Mouse (Mus musculus) right cerebral cortex, adult 2 months (tissue): ENCODE measurements around the gene Gm17018.
A peak's percentile ranks its signal among the peaks of the same experiment; 100 is the strongest.
"Not testable (repeated sequence)": the region's sequence is repeated elsewhere in the genome, so short reads cannot be mapped to it uniquely, and the experiment has no call there.

Experiments used
- DNase-seq, 2 experiments: peaks; one replicate each; pipeline ENCODE4 v3.0.0; 2021 to 2022; ENCODE audit warnings: low spot score in 2 of 2

Gm17018 gene

DNA sequence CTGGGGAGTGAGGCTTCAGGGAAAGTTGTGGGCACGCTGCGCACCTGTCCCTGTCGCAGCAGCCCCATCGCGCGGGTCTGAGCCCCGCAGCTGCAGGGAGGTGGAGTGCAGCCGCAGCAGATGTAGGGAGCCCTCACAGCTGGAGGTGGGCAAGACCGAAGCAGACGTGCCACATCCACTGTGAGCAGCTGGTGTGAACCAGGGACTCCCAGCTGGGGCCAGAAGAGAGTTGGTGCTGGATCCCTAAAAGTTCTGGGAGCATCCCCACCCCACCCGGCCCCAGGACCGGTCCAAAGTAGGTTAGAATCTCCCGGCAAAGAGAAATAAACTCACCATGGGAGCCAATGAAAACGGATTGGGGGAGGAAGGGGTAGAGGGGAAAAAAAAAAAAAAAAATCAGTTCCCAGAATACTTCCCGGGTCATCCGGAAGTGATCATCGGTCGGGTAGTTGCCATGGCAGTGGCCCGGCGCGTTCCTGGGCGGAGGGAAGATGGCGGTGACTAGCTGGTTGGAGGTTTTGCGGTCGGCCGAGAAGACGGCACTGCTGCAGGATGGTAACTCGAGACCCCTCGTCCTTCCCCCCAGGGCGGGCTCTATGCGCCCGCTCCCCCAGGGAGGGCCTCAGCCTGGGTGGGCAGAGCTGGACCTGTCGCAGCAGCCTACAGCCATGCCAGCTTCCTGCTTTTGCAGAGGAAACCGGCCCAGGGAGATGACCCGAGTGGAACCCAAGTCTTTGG lies at the start of gene Gm17018, which contains the start of gene Poll:
Gene Gm17018, plus strand, starts transcription at position 463 of the 738 bp plus-strand sequence.
Gene Poll, minus strand, starts transcription at position 379 of the 738 bp plus-strand sequence.
- DNase-seq = peak; percentile 87 to 91

DNA sequence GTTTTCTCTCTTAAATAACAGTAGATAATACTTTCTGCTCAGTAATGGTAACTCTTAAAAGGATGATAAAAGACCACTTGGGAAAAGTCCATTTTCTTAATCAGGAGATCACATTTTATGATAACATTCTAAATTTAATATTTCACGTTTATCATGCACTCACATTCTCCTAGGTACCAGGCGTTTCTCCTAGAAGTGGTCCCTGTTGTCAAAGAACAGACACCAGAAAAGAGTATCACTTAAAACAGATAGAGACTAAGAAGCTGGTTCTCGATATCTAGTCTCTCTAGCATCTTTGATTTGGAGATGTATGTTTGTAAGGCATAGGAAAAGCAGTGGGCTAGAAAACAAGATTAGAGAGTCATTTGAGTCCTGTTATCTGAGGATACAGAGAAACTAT lies 49.7 kb upstream of the Gm17018 start:
- DNase-seq = no peak

DNA sequence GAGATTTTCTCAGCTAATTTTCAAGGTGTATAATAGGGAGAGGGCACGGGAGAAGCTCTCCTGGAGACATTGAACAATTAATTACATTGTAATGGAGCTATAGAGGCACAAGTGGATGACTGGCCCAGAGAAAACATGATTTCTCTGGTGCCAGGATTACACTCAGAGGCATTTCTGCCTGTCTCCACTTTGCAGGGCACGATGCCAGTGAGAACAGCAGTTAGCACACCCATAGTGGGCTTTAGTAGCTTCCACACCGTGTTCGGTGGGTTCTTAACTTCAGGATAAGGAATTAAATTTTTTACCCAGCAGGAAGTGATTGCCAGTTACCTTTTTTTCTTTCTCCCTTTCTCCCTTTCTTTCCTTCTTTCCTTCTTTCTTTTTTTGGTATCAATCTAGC lies 49.0 kb upstream of the Gm17018 start:
- no peak for DNase-seq

DNA sequence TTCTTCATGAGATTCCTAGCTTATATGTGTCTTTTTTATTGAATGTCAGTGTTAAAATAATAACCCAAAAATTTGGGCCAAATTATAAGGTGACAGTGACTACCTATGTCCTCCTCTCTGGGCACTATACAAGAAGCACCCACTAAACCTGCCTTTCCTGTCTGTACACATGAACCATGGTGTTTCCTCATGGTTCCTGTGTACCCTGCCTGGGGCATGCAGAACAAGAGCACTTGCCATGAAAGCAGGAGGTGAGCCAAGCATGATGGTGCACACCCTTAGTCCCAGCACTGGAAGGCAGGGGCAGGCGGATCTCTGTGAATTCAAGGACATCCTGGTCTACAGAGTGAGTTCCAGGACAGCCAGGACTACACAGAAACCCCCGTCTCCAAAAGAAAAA lies 45.1 kb upstream of the Gm17018 start:
- DNase-seq = no peak

DNA sequence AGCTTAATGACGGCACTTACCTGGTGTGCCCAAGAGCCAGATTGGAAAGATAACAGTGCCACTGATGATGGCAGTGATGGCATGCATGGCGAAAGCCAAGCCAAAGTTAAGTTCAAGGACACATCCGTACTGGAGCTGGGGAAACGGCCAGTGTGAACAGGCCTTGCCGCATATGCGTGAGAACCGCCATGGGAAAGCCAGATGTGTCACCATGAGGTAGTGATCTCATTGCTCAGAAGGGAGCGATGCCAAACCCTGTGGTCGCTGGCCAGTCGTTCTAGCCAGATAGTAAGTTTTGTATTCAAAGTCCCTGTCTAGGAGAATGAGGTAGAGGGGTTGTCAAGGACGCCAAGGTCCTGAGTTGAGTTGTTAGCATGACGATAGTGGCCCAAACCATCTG lies 44.2 kb upstream of the Gm17018 start:
- no peak for DNase-seq

DNA sequence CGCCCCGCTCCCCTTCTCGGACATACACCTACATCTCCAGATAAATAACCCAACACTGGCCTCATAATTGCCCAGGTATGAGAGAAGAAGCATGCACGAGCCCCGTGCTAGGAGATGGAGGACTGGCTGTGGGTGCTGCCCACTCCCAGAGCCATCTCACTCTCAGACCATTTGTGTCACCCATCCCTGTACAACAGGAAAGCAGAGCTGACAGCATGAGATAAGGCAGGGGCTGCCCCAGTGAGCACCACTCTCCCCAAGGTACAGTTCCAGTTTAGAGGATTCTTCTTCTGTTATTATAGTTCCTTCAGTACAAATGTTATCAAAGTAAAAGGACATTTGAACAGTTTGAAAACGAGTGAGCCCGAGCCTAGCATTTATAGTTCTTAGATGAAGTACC lies 33.0 kb upstream of the Gm17018 start:
- DNase-seq = no peak

DNA sequence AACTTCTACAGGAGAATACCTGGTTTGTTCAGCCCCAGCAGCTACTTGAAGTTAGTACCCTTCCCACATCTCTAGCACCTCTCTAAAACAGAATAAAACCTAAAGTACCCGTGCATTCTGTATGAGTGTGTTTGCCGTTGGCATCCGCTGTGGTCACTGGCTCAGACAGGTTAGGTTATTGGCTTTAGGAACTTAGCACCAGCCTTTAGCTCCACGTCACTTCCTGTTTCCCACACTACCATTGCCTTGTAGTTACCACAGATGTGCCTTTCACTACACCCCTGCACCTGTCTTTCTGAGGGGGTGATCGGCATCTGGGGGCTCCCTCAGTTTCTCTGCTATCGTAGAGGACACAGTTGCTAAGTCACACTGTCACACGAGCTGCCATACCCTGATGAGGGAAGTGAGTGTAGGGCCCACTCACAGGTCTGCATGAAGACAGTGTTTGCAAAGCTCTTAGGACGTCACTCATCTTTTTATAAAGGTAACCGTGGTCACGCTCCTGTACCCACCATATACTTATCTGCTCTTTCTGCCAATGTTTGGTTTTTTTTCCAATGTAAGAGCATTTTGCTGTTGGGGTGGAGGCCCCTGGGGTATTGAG lies 32.4 kb upstream of the Gm17018 start:
- DNase-seq = no peak

DNA sequence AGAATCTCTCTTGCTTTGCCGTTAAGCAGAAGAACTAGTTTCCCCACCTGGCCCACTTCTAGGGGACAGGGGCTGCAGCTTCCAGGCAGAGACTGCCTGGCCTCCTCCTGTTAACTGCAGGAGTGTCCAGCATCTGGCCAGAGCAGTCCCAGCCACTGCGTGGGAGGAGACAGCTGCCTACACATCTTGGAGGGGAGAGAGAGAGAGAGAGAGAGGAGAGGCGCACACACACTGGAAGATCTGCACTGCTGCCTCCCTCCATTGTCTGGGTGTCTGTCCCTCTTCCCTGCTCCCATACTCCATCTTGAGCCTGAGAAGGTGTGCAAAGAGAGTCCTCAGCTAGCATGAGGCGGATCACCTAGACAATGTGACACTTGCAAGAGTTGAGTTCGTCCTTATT lies 31.1 kb upstream of the Gm17018 start:
- DNase-seq = no peak

DNA sequence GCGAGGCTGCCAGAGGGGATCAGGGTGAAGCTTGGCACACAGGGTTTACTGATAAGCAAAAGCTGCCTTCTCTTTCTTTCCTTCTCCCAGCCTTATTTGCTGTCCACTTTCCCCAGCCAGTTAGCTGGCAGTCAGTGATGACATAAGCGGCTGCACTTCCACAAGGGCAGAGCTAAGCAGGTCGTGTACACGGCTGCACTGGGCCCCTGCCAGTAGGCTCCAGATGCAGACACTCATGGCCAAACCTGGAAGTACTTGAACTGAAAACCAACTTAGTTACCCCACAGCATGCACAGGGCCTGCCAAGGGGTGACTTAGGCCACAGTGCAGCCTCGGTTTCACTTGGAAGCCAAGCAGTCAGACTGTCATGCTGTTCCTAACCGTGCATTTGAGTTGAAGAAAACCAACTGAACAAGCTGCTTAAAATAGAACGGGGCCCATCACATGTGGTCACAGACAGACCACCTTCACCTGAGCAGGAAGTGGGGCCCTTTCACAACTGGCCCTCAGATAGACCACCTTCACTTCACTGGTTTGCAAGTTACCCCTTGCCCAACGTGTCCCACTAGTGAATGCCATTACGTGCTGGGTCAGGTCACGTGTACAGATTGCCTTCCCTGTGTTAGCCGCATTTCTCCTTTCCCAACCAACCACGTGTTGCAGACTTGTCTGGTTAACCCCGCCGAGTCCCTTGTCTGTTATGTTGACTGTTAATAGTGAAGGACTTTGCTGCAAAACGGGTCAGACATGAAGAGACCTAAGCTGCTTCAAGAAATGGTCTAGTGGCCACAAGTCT lies 30.0 kb upstream of the Gm17018 start:
- no peak for DNase-seq

DNA sequence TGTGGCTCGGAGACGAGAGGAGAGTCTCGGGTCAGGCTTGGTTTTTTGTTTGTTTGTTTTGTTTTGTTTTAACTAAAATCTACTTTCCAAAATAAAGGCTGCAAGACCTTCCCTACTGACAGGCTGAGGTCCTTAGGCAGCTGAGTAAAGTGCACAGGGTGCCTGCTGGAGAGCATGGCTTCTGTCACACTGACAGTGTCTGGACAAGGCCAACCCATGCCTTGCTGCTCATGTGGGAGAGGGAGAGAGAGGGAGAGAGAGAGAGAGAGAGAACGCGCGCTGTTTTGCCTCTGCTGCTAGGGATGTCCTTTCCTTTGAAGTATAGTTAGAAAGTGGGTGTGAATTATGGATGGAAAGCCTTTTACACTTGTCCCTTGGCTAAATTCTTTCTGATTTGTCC lies 28.9 kb upstream of the Gm17018 start:
- no peak for DNase-seq

DNA sequence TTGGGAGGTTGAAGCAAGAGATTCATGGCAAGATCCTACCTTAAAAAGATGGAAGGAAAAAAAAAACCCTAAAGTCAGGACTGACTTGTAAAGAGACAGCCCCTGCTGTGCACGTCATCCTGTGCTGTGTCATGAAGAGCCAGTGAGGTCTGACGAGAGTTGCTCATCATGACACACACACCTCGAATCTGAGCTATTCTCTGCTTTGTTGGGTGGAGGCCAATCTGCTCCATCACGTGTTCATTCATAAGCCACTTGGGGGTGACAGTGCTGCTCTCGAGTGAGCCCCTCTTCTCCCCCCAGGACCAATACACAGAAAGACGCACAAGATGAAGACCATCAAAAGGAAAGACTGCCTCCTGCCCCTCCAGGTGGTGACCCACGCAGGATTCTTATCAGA lies 26.8 kb upstream of the Gm17018 start:
- no peak for DNase-seq

DNA sequence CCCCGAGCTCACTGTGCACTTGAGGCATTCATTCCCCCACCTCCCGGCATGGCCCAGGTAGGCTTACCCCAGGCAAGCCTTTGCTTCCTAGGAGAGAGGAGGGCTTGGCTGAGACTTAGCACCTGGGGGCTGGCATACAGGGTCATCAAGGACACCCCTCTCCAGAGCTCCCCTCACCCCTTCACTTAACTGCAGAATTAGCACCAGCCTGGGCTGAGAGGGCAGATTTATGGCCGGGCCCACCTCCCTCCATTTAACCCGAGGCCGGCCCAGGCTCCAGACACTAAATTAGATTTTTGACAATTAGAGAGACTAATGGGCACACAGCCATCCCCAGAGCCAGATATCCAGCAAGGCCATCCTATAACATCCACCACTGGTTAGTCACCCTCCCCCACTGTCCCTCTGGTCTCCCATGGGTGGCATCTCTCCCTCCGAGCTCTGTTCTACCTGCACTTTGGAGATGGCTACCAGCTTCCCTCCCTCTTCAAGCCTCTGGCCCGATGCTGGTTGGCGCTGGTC lies 25.1 kb upstream of the Gm17018 start:
- no peak for DNase-seq

DNA sequence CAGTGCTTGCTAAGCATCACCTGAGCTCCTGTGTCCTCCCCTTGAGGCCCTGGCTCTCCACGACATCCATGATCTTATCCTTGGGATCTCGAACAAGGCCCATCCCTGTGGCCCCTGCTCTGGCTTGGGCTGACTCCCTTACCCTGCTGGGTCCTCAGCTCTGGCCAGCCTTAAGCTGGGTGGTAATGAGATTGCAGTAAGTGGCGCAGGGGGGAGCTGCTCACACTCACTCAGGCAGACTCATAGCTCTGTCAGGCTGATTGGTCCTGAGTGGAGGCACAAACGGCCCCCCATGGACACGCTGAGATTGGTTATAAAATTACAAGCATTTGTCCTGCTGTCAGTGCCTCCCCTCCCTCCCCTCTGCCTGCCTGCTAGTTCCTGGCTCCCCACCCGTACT lies 24.5 kb upstream of the Gm17018 start:
- DNase-seq = no peak

DNA sequence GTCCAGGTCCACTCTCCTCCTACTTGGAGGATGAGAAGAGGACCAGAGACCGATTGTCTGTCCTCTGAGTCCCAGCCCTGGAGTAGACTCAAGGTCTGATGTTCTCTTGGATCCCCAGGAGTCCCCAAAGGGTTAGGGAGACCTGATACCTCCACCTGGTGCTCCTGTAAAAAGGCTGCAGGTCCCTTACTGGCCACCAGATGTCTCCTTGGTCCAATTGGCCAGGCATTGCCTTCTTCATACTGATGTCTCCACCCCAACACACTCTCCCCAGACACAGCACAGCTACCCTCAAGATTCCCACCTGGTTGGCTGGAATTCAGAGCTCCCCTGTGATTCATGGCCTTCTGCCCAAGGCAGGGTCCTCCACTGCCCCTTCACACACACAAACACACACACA lies 22.9 kb upstream of the Gm17018 start:
- peak; percentile 53 to 60 for DNase-seq

DNA sequence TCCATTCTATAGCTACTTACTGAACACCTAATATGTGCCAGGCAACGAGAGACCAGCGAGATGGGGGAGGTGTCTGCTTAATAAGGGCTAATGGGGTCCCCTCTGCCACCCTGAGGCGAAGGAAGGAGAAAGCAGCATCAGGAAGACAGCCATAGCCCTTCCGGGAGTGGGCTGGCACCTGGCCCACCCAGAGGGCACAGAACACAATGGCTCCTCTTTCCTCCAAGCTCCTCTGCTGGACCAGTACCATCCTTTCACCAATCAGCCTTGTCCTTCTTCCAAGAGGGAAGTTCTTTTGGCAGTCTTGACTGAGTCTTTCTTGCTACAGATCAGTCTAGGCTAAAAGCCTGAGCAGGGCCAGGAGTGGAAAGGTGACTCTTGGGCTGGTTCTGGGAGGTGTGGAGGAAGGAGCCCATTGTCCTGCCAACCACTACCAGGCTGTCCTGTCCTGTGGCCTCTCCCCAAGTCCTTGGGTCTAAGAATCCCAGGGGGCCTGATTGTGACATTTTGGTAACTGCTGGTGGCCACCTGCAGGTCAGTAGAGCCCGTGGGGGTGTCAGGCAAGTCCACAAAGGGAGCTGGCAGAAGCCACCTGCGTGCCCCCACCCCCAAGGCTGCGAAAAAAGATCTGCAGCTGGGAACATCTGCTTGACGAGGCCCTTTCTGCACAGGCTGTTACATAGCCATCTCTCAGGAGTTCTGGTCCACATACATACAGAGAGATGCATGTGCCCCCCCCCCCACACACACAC lies 19.6 kb upstream of the Gm17018 start:
- no peak for DNase-seq

DNA sequence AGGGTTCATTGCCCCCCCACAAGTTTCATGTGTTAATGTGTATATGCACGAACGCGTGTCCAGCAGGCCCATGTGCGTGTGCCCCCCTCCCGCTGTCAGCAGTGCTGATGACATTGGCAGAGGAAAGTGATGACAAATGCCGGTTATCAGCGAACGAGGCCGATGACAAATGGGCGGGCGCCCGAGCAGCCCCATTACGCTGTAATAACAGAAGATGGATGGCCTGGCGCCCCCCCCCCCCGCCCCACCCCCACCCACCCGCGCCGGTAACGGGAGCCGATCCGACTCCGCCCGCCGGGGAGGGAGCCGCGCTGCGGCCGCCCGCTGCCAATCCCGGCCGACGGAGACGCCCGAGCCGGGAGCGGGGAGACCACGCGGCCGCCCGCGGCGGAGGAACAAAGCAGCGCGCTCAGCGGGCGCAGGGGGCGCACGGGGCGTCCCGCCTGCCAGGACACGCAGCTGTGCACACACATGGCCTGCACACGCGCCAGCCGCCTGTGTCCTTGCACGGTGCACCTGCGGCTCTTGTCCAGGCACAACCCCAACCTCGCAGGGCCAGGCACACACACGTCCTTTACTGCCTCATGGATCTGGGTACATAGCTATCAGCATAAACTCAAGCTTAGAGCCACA lies 18.9 kb upstream of the Gm17018 start:
- DNase-seq = peak in 1 of 2 experiments; percentile 49

DNA sequence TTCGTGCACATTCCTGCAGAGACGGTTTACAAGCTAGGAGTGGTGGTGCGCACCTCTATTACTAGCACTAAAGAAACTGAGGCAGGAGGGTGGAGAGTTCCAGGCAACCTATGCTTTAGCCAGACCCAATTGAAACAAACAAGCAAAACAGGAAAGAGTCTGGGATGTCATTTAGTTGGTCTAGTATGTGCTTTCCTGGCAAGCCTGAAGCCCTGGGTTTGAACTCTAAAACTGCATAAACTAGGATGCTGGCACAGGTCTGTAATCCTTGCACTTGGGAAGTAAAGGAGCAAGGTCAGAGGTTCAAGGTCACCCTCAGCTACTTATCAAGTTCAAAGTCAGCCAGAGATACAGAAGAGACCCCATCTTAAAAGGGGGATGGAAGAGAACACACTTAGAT lies 18.4 kb upstream of the Gm17018 start:
- no peak for DNase-seq

DNA sequence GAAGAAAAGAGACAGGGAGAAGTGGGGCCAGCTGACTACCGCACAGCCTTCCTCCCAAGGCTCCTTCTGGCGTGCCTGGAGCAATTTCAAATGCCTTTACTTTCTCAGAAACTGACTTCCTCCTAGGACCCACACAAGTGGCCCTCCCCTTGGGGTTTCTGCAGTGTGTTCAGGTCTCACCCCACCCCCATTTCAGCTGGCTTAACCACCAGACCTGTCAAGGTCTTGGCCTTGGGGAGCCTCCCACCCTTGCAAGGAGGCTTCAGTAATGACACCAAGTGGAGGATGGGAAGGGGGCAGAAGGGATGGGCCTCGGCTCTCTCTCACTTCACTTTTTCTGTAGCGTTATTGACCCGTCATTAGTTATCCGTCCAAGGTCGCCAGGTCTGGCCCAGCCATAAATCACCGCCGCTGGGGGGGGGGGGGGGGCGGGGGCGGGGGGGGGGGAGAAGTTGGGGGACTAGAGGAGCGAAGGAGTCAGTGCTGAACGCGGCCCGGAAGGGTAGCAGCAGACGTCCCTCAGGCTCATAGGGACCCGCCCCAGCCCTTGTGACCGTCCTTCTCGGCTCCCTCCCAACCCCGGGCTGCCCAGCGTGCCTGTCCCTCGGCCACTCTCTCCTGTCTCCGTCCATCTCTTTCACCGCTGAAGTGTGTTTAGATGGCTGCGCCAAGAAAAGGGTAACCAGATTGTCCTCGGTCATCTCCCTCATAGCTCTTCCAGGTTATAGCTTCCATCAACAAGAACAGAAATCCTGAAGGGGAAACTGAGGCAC lies 16.1 kb upstream of the Gm17018 start:
- no peak for DNase-seq

DNA sequence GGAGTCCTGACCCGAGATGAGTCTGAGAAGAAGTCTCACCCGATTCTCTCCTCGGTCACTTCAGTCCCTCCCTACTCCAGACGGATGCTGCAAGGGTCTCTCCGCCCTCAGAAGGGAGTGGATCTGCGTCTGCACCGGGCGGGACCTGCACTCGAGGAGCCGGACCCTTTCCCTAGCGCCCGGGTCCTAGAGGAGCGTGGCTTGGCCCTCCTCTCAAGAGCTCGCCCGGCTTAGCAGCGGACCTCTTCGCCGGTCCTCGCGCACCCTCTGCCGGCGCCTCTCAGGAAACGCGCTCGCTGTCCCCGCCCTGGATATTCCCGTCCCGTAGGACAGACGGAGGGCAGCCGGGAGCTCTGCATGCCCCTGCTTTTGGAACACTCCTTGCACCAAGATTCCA lies 15.5 kb upstream of the Gm17018 start:
- peak; percentile 80 for DNase-seq

DNA sequence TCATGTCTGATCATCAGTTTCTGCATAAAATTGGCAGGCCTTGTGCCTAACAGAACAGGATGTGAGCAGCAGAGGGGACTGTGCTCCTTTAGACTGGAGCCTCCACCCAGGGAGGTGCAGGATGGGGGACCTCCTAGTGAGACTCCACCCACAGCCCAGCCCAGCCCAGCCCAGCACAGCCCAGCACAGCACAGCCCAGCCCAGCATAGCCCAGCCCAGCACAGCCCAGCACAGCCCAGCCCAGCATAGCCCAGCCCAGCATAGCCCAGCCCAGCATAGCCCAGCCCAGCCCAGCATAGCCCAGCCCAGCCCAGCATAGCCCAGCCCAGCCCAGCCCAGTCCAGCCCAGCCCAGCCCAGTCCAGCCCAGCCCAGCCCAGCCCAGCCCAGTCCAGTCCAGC lies 12.2 kb upstream of the Gm17018 start:
- not testable (repeated sequence) for DNase-seq
